Mouse (Mus musculus): ENCODE results near the gene Tmem53. TPM values are rescaled to one million over a fixed set of nuclear protein-coding genes. Genes with fewer than 3 reads are reported as not detected.

Tmem53 gene
- total RNA-seq, 1 experiment from 2014 or later = not detected

Other genes with a start within 250 kb of the Tmem53 start
- gene Eif2b3, start 232.5 kb upstream of the Tmem53 start, total RNA-seq (2017) = 21.2 and 34.4 TPM in 2 replicates
- 0.13 TPM in 1 of 2 replicates, not detected in the other for gene Ptch2, start 155.9 kb upstream of the Tmem53 start, total RNA-seq (2017)
- gene Btbd19, start 126.2 kb upstream of the Tmem53 start, total RNA-seq (2017) = 8.4 and 13.3 TPM in 2 replicates
- gene Tctex1d4, start 125.2 kb upstream of the Tmem53 start, total RNA-seq (2017) = not detected in 2 replicates
- gene Plk3, start 118.0 kb upstream of the Tmem53 start, total RNA-seq (2017) = 3.1 and 9.3 TPM in 2 replicates
- 2,027 and 2,234 TPM in 2 replicates for gene Rps8, start 95.7 kb upstream of the Tmem53 start, total RNA-seq (2017)
- 21.9 and 30.0 TPM in 2 replicates for gene Kif2c, start 69.3 kb upstream of the Tmem53 start, total RNA-seq (2017)
- gene Armh1, start 174 bp downstream of the Tmem53 start, total RNA-seq (2017) = not detected in 2 replicates
- 90.9 and 127 TPM in 2 replicates for gene Rnf220, start 245.1 kb downstream of the Tmem53 start, total RNA-seq (2017)